Mouse (Mus musculus): Measurements from ENCODE around the gene Ccp110. TPM values are rescaled to one million over a fixed set of nuclear protein-coding genes. Genes with fewer than 3 reads are reported as not detected.
A peak's percentile ranks its signal among the peaks of the same experiment; 100 is the strongest.

Gene Ccp110
- total RNA-seq, 2 experiments from 2014 or later, result 7.4 to 10.1 TPM

- no peak for DNase-seq
Observed at GRCm38 (mm10) chr7:118728846-118729587, 16.7 kb downstream of the Ccp110 start.

- no peak for DNase-seq
Observed at GRCm38 (mm10) chr7:118731781-118732180, 19.4 kb downstream of the Ccp110 start.

DNA sequence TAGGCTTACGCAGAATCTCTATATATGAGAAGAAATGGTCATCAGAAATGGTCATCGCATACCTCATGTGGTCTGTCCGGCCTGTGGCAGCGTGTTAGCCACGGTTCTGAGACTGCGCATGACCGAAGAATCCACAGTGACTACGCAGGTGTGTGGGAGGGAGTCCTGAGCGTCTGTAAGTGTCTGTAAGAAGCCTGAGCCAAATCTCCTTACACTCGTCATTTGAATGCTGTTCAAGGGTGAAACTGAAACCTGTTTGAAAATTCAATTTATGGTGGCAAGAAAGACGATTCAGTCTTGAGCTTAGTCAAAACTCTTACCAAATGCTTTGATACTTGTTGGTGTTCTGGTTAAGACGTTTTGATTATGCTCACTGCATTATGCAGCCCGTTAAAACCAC lies 20.9 kb downstream of the Ccp110 start:
- no peak for DNase-seq

DNA sequence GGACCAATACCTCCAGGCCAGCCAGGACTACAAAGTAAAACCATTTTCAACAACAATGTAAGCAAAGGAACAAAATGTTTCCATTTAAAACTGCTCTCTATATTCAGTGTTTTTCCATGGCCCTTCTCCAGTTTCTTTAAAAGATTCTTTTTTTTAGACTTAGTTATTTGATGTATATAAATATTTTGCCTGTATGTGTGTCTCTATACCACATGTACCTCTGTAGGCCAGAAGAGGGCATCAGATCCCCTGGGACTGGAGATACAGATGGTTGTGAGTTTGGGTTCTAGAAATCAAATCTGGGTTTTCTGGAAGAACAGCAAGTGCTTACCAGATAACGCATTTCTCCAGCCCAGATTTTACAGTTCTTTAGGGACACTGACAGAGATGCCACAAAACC lies 26.4 kb downstream of the Ccp110 start:
- no peak for DNase-seq

- peak; percentile 86 for DNase-seq
Observed at GRCm38 (mm10) chr7:118739975-118740531, 27.7 kb downstream of the Ccp110 start, which contains the start of gene Vps35l. Vps35l (plus strand) TSS chr7:118740226.

DNA sequence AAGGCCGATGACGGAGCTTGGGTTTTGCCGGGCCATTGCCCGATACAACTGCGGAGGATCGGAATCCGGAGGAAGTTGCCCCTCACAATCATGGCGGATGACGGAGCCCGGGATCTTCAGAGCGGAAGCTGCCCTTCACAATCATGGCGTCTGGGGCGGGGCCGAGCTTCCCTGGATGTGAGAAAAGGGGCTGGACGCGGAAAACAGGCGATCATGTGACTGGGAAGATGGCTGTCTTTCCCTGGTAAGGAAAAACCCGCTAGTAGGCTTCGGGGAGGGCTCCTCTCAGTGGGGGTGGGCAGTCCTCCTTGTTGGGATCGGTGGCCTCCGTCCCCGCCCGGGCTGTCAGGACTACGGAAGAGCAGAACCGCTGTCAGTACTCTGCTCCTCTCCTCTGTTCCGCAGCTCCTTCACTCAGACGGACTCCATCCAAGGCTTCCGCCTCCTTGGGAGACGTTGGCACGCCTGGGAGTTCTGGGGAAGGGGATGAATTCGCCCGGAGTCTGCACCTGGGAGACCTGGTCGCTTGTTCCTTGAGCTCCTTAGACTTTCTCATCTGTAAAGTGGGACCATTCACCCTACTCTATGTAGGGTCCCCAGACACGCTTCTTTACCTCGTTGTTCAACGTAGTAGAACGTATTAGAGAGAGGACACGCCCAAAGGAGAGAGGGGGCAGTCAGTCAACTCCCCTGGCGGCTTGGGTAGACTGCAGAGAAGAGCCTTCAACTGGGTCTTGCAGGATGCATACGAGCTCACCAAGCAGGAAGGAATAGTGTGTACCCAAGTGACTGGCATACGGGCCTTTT lies 28.4 kb downstream of the Ccp110 start:
- DNase-seq, result peak; percentile 97

DNA sequence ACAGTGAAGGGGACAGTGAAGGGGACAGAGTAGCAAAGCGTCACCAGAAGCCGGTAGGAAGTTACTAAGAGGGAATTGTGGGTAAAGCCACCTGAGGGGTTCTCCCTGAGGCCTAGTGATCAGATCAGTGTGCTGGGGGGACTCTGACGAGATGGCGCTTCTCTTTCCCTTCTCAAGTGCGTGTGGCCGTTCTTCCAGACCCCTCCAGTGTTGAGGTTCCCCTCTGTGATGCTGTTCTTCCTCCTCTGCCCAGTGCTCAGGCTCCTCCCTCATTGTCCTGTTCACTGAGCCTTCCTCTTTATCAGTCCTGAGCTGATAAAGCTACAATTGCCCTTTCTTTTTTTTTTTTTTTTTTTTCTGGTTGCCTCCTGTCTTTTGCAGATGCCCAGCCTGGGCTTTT lies 29.9 kb downstream of the Ccp110 start:
- DNase-seq, result no peak

GRCm38 (mm10) chr7:118744766-118745165 lies 32.4 kb downstream of the Ccp110 start:
- peak; percentile 35 for DNase-seq

DNA sequence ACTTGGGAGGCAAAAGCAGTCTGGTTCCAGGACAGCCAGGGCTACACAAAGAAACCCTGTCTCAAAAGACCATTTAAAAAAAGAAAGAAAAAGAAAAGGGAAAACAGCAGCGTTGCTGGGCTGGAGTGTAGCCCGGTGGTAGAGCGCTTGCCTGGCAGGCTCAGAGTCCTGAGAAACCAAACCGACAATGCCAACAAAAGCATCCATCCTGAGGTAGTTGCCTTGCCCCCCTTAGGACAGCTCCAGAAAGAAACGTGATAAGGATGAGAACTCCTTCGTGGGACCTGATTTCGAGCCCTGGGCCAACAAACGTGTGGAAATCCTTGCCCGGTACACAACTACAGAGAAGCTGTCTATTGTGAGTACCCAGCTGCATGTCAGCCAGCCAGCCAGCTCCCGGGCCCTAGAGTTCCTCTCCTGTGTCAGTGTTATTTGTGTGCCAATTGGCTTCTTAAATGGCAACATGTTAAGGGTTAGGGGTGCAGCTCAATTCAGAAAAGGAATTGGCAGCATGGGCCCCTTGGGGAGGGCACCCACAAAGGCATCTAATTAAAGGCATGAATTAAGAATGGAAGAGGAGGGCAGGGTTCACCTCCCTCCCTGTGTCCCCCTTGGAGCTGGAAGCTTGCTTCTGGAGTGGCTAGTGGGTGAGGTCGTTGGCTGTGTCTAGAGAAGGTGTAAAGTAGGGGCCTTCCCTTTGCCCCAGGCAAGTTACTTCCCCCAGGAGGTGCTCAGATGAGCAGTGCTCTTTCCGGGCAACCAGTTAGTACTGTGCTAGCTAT lies 35.7 kb downstream of the Ccp110 start:
- DNase-seq, result no peak

- DNase-seq, result no peak
Observed at GRCm38 (mm10) chr7:118749706-118750105, 37.4 kb downstream of the Ccp110 start.

DNA sequence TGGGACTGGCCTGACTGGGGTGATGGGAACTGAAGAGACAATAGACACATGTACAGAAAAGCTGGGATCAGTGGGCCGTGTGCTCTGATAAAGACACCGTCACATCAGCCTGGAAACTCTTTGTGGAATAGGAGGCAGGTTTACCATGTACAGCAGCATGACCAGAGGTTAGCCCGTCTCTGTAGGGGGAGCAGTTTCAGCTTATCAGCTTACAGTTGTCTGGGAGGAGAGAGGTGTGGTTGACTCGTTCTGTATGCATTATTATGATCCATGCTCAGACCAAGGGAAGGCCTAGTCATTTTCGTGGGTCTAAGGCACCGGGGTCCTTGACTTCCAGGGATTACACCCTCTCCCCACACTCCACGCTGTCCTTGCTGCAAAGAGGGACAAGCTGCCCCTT lies 39.3 kb downstream of the Ccp110 start:
- DNase-seq, result no peak

GRCm38 (mm10) chr7:118755756-118756155 lies 43.4 kb downstream of the Ccp110 start:
- DNase-seq, result no peak

DNA sequence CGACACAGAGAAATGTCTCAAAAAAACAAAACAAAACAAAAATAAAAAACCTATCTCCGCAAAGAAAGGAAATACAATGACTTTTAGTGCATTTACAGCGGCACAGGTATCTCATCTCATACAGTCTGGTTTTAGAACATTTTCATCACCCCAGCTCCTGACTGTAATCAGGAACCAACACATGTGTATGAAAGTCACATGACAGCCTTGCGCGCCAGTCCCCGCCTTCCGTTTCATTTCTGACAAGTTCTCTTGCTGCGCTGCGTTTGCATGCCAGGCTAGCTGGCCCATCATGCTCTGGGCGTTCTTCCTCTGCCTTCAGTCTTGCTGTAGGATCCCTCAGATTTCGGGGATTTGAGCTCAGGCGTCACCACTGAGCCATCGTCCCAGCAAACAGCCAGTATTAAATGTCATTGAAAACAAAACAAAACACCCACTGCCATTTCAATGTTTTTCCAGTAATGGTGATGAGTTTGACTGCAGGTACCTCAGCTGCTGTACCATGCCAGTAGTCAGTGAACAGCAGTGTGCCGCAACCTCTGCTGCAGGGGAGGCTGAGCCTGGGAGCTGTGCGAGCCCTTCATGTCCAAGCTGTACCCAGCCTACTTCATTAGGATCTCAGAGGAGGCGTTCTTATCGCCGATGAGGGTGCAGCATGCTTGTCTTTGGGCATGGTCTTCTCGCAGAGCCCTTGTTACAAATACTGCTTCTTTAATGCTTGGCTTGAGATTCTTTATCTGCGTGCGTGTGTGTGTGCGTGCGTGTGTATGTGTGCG lies 44.3 kb downstream of the Ccp110 start:
- DNase-seq, result no peak

DNA sequence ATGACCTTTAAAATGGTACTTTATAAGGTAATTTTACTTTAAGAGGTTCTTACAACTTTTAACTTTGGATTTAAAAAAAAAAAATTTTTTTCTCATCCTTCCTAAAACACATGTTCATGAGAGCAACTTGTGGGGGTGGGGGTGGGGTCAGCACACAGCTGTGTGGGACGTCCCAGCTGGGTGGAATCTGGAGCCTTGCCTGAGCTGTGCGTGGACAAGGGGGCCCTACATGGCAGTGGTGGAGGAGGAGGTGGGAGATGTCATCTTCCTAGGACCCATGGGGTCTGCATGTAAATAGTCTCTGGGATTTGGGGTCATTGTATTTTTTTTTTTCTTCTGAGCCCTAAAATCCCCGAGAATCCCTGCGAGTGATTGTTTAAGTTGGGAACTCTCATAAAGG lies 46.0 kb downstream of the Ccp110 start:
- DNase-seq, result no peak

- DNase-seq, result no peak
Observed at GRCm38 (mm10) chr7:118759372-118759771, 47.0 kb downstream of the Ccp110 start.

- no peak for DNase-seq
Observed at GRCm38 (mm10) chr7:118763939-118764338, 51.6 kb downstream of the Ccp110 start.

DNA sequence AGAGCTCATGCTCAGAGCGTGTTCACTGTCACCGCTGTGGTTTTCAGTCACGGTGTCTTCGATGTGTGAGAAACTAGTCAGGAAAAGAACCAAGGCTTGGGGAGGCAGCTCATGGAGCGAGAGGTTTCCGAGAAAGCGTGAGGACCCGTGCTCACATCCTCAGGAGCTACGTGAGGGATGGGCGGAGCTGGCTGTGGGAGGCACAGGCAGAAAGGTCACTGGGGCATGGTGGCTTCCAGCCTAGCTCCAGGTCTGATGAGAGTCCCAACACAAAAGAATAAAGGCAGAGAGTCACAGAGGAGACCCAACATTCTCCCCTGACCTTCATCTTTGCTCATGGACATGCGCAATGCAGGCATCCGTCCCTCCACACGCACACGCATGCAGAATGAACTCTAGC lies 52.4 kb downstream of the Ccp110 start:
- no peak for DNase-seq

GRCm38 (mm10) chr7:118765604-118766003 lies 53.3 kb downstream of the Ccp110 start:
- no peak for DNase-seq

GRCm38 (mm10) chr7:118766119-118766833 lies 53.9 kb downstream of the Ccp110 start:
- DNase-seq, result peak; percentile 69

GRCm38 (mm10) chr7:118766834-118767224 lies 54.5 kb downstream of the Ccp110 start:
- no peak for DNase-seq

GRCm38 (mm10) chr7:118769208-118769607 lies 56.9 kb downstream of the Ccp110 start:
- DNase-seq, result no peak
